Mouse (Mus musculus): ENCODE measurements around the gene Gas1. TPM values are rescaled to one million over a fixed set of nuclear protein-coding genes. Genes with fewer than 3 reads are reported as not detected.

Gene Gas1
- polyA plus RNA-seq, 1 experiment from 2014 or later: 12.5 TPM

DNA sequence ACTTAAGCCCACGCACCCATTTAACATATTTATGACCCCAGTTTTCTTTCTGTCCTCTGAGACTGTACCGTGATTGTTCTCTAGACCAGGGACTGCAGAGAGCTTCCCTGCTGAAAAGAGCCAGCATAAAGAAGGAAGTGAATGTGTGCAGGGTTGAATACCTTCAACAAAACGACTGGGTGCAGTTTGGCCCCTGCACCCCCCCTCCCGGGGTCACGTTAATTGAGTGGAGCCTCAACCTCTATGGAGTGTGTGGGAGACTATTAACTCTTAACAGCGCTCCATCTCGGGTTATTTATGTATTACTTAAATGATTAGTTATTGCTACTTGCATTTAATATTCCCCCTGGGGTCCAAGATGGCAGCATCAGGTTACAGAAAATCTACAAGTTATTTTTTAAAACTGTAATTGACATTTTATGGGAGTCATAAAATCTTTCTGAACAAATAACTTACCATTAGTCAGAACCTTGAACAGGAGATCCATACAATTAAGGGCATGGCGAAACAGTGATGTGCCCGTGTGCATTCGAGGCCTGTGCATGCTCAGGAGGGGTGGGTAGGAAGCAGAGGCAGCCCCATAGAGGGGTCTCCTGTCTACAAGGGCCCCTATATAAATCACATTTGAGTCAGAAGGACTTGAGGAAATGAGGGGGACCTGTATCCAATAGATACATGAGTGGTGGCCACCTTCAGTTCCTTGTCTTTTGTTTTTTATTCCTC lies 43.3 kb downstream of the Gas1 start:
- no peak for ATAC-seq (ENCODE audit: low read depth)
- Histone ChIP-seq H3K36me3 (ENCODE audit: control insufficient read depth, insufficient read depth, low read length) (no peaks in the 10 kb centered on the region), H3K27me3 (ENCODE audit: control insufficient read depth, insufficient read depth, low read depth, low read length) (no peaks in the 10 kb centered on the region), H3K4me1 (replicated peaks; ENCODE audit: control insufficient read depth, insufficient read depth, low read length) (no peaks in the 10 kb centered on the region), H3K4me2 (ENCODE audit: low read depth, low read length) (no peak overlapping the region), H3K27ac (ENCODE audit: low read length) (no peak overlapping the region), H3K4me3 (ENCODE audit: low read length) (no peak overlapping the region), H3K9me3 (ENCODE audit: control insufficient read depth, low read length) (no peaks in the 10 kb centered on the region), H3K9ac (ENCODE audit: low read length) (no peak overlapping the region)
- WGBS: 52% methylated on average over 10 of the region's 10 CpGs

DNA sequence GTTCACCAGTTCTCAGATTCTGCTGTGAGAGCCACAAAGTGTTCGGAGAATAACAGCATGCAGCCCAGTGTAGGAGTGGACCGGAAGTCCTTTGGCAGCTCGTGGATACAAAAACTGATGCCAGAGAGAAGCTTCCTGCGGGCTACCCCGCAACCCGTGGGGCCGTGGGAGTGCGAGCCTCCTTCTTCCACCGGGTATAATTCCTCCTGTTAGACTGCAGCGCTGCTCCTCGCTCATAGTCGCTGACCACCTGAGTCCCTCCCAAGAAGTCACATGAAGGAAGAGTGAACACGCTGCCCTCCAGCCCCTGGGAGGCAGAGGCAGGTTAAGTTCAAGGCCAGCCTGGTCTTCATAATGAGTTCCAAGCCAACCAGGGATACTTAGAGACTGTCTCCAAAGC lies 45.4 kb downstream of the Gas1 start:
- Histone ChIP-seq H3K4me3 (ENCODE audit: low read length) (no peak overlapping the region), H3K9ac (ENCODE audit: low read length) (no peak overlapping the region), H3K27me3 (ENCODE audit: control insufficient read depth, insufficient read depth, low read depth, low read length) (peaks cover 2% of the 10 kb centered on the region; the same call in 1 of the 2 replicates), H3K27ac (ENCODE audit: low read length) (no peak overlapping the region), H3K36me3 (ENCODE audit: control insufficient read depth, insufficient read depth, low read length) (no peaks in the 10 kb centered on the region), H3K4me2 (ENCODE audit: low read depth, low read length) (no peak overlapping the region), H3K9me3 (ENCODE audit: control insufficient read depth, low read length) (no peaks in the 10 kb centered on the region), H3K4me1 (replicated peaks; ENCODE audit: control insufficient read depth, insufficient read depth, low read length) (no peaks in the 10 kb centered on the region)
- 57% methylated on average over 13 of the region's 13 CpGs for WGBS
- ATAC-seq (ENCODE audit: low read depth): no peak

DNA sequence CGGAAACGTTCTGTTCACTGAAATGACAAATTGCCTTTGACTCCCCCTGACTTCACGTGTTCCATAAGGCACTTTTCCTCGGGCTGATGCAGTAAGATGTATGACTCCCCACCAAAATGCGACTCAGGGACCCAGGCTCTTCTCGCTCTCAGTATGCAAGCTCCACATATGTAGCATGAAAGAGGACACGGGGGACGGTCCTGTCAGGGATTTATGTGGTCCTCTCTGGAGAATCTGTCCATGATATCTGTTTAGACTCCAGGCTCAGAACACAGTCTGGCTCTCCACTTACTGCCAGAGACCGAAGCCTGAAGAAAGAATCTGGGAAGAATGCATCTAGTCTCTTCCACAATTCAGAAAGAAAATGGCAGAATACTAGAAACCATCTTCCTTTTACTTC lies 47.6 kb downstream of the Gas1 start:
- whole genome bisulfite sequencing: 57% methylated on average over 9 of the region's 9 CpGs
- ATAC-seq (ENCODE audit: low read depth): no peak
- H3K4me3 ChIP-seq (ENCODE audit: low read length): no peak overlapping the region
- peaks cover 2% of the 10 kb centered on the region; the same call in 1 of the 2 replicates for H3K27me3 ChIP-seq (ENCODE audit: control insufficient read depth, insufficient read depth, low read depth, low read length)
- H3K9me3 ChIP-seq (ENCODE audit: control insufficient read depth, low read length): no peaks in the 10 kb centered on the region
- no peak overlapping the region for H3K9ac ChIP-seq (ENCODE audit: low read length)
- no peaks in the 10 kb centered on the region for H3K36me3 ChIP-seq (ENCODE audit: control insufficient read depth, insufficient read depth, low read length)
- H3K4me1 ChIP-seq (replicated peaks; ENCODE audit: control insufficient read depth, insufficient read depth, low read length): peaks cover 5% of the 10 kb centered on the region; the same call in 1 of the 2 replicates
- no peak overlapping the region for H3K4me2 ChIP-seq (ENCODE audit: low read depth, low read length)
- no peak overlapping the region for H3K27ac ChIP-seq (ENCODE audit: low read length)

DNA sequence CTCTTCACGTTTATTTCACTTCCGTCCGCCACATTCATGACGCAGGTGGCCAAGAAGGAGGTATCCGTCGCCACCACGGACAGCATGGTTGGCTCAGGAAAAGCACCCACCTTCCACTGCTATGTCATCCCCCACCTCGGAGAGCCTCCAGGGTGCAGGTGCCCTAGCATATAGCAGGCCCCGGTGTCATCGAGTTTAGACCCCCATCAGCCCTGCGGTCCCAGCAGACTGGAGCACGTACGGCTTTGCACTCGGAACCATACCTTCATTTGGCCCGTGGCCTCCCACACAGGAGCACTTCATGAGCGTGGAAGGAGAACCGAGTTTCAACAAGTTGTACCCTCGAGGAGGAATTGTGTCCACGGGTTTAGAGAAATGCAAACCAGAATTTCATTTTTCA lies 50.8 kb downstream of the Gas1 start:
- Histone ChIP-seq H3K4me2 (ENCODE audit: low read depth, low read length) (no peak overlapping the region), H3K27me3 (ENCODE audit: control insufficient read depth, insufficient read depth, low read depth, low read length) (peaks cover 2% of the 10 kb centered on the region; the same call in 1 of the 2 replicates), H3K9ac (ENCODE audit: low read length) (no peak overlapping the region), H3K36me3 (ENCODE audit: control insufficient read depth, insufficient read depth, low read length) (no peaks in the 10 kb centered on the region), H3K9me3 (ENCODE audit: control insufficient read depth, low read length) (no peaks in the 10 kb centered on the region), H3K27ac (ENCODE audit: low read length) (no peak overlapping the region), H3K4me1 (replicated peaks; ENCODE audit: control insufficient read depth, insufficient read depth, low read length) (peaks cover 8% of the 10 kb centered on the region; the same call in 1 of the 2 replicates), H3K4me3 (ENCODE audit: low read length) (no peak overlapping the region)
- WGBS: 61% methylated on average over 19 of the region's 19 CpGs
- no peak for ATAC-seq (ENCODE audit: low read depth)

DNA sequence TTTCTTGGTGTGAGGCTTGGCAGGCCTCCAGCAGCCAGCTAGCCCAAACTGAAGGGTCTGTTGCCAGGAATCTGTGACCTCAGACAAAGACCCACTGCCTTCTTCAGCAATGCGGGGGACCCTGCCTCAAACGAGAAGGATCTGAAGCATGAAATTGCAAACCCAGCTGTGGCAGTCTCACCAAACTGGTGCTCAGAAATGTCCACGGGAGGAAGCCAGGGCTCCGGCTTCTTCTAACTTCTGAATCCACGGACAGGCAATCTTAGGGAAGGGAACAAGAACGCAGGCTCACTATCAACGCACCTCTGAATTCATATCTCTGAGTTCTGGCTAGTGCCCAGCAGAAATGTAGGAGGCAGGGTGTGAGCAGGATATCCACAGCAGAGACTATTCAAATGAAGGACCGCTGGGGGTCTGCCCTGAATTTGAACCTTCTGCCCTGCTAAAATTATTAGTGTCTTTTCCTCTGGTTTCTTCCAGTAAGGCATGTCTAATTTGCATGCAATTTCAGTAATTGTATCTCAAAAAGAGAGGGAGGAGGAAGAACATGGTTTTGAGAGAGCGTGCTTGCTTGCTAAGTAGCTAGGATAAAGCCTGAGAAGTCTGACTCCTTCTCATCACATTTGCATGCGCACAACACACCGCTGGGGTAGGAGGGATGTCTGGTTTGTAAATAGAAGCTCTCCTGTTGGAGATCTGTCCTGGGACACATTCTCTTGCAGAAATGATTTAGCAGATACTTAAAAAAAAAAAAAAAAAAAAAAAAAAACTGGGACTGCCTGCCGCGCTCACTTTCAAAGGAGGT lies 51.5 kb downstream of the Gas1 start:
- Histone ChIP-seq H3K9ac (ENCODE audit: low read length) (no peak overlapping the region), H3K36me3 (ENCODE audit: control insufficient read depth, insufficient read depth, low read length) (no peaks in the 10 kb centered on the region), H3K4me2 (ENCODE audit: low read depth, low read length) (no peak overlapping the region), H3K27me3 (ENCODE audit: control insufficient read depth, insufficient read depth, low read depth, low read length) (peaks cover 2% of the 10 kb centered on the region; the same call in 1 of the 2 replicates), H3K4me3 (ENCODE audit: low read length) (no peak overlapping the region), H3K27ac (ENCODE audit: low read length) (no peak overlapping the region), H3K9me3 (ENCODE audit: control insufficient read depth, low read length) (no peaks in the 10 kb centered on the region), H3K4me1 (replicated peaks; ENCODE audit: control insufficient read depth, insufficient read depth, low read length) (peaks cover 8% of the 10 kb centered on the region; the same call in 1 of the 2 replicates)
- WGBS: 34% methylated on average over 13 of the region's 13 CpGs
- no peak for ATAC-seq (ENCODE audit: low read depth)

DNA sequence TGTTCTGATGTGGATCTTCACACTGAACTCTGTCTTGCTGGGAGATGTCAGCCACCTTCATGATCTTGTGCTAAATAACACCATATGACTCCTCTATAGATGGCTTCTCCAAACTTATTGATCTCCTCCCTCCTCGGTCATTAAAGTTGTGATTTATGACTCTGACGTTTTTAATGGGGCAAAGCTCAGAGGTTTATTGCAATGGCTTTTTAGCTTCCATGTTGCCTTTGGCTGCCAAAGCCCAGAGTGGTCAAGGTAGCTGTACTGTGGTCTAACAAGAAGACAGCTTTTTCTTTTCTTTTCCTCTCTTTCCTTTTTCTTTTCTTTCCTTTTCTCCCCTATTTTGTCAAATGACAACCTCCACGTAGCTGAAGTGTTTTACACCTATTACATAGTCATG lies 52.1 kb downstream of the Gas1 start:
- Histone ChIP-seq H3K4me1 (replicated peaks; ENCODE audit: control insufficient read depth, insufficient read depth, low read length) (peaks cover 8% of the 10 kb centered on the region; the same call in 1 of the 2 replicates), H3K4me2 (ENCODE audit: low read depth, low read length) (no peak overlapping the region), H3K9ac (ENCODE audit: low read length) (no peak overlapping the region), H3K36me3 (ENCODE audit: control insufficient read depth, insufficient read depth, low read length) (no peaks in the 10 kb centered on the region), H3K27me3 (ENCODE audit: control insufficient read depth, insufficient read depth, low read depth, low read length) (peaks cover 2% of the 10 kb centered on the region; the same call in 1 of the 2 replicates), H3K27ac (ENCODE audit: low read length) (no peak overlapping the region), H3K9me3 (ENCODE audit: control insufficient read depth, low read length) (no peaks in the 10 kb centered on the region), H3K4me3 (ENCODE audit: low read length) (no peak overlapping the region)
- 41% methylated on average over 3 of the region's 3 CpGs for WGBS
- no peak for ATAC-seq (ENCODE audit: low read depth)

DNA sequence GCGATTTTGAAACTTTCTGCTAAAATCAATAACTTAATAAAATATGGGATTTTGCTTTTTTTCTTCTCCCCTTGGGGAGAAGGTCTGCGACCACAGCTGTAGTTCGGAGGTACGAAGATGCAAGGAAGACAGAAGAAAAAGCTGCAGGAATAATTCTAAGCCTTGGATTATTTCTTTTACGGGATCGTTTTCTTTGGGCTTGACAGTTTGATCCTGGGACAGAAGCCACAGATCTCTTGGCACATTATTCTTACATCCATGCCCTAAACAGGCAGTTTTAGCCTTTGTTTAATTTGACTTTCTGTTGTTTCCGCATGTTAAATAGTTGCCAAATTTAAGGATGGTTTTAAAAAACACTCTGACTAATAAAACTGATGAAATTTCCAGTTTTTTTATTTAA lies 52.7 kb downstream of the Gas1 start:
- no peak for ATAC-seq (ENCODE audit: low read depth)

More for the DNA sequence above, 52.7 kb downstream of the Gas1 start:
- Histone ChIP-seq H3K36me3 (ENCODE audit: control insufficient read depth, insufficient read depth, low read length) (no peaks in the 10 kb centered on the region), H3K9me3 (ENCODE audit: control insufficient read depth, low read length) (no peaks in the 10 kb centered on the region), H3K27ac (ENCODE audit: low read length) (no peak overlapping the region), H3K4me2 (ENCODE audit: low read depth, low read length) (no peak overlapping the region), H3K4me3 (ENCODE audit: low read length) (no peak overlapping the region), H3K9ac (ENCODE audit: low read length) (no peak overlapping the region), H3K27me3 (ENCODE audit: control insufficient read depth, insufficient read depth, low read depth, low read length) (peaks cover 2% of the 10 kb centered on the region; the same call in 1 of the 2 replicates), H3K4me1 (replicated peaks; ENCODE audit: control insufficient read depth, insufficient read depth, low read length) (peaks cover 8% of the 10 kb centered on the region; the same call in 1 of the 2 replicates)
- WGBS: 66% methylated on average over 7 of the region's 7 CpGs
